Mouse (Mus musculus): Measurements from ENCODE around the gene Map3k20. TPM values are rescaled to one million over a fixed set of nuclear protein-coding genes. Genes with fewer than 3 reads are reported as not detected.

Map3k20 gene
- polyA plus RNA-seq, 1 experiment = 6.9 TPM

GRCm38 (mm10) chr2:72326491-72326890 lies 41.1 kb downstream of the Map3k20 start:
- Histone ChIP-seq H3K4me1 (ENCODE audit: control insufficient read depth, insufficient read depth, low read length) (no peaks in the 10 kb centered on the region), H3K27me3 (ENCODE audit: control insufficient read depth, insufficient read depth, low read length) (no peaks in the 10 kb centered on the region), H3K27ac (ENCODE audit: insufficient read depth, low read length) (no peak overlapping the region), H3K4me3 (replicated peaks; ENCODE audit: insufficient read depth, low read depth, low read length) (no peak overlapping the region)
- no peak for DNase-seq
- 55% methylated on average over 6 of the region's 6 CpGs for WGBS
- TF ChIP-seq POLR2A (IDR thresholded peaks at IDR 0.05; ENCODE audit: borderline replicate concordance, insufficient read depth, low read length) (no peak), CTCF (IDR thresholded peaks at IDR 0.05; ENCODE audit: borderline replicate concordance, insufficient read depth, low read depth, low read length) (no peak)

- 72% methylated on average over 3 of the region's 3 CpGs for WGBS
- Histone ChIP-seq H3K4me3 (replicated peaks; ENCODE audit: insufficient read depth, low read depth, low read length) (no peak overlapping the region), H3K27me3 (ENCODE audit: control insufficient read depth, insufficient read depth, low read length) (no peaks in the 10 kb centered on the region), H3K27ac (ENCODE audit: insufficient read depth, low read length) (no peak overlapping the region), H3K4me1 (ENCODE audit: control insufficient read depth, insufficient read depth, low read length) (no peaks in the 10 kb centered on the region)
- no peak for DNase-seq
- no peak for TF ChIP-seq CTCF (IDR thresholded peaks at IDR 0.05; ENCODE audit: borderline replicate concordance, insufficient read depth, low read depth, low read length)
- TF ChIP-seq POLR2A (IDR thresholded peaks at IDR 0.05; ENCODE audit: borderline replicate concordance, insufficient read depth, low read length) = no peak
Measured at GRCm38 (mm10) chr2:72328435-72328834, 43.0 kb downstream of the Map3k20 start.

- Histone ChIP-seq H3K4me3 (replicated peaks; ENCODE audit: insufficient read depth, low read depth, low read length) (no peak overlapping the region), H3K27me3 (ENCODE audit: control insufficient read depth, insufficient read depth, low read length) (no peaks in the 10 kb centered on the region), H3K27ac (ENCODE audit: insufficient read depth, low read length) (no peak overlapping the region), H3K4me1 (ENCODE audit: control insufficient read depth, insufficient read depth, low read length) (no peaks in the 10 kb centered on the region)
- TF ChIP-seq POLR2A (IDR thresholded peaks at IDR 0.05; ENCODE audit: borderline replicate concordance, insufficient read depth, low read length) = no peak
- TF ChIP-seq CTCF (IDR thresholded peaks at IDR 0.05; ENCODE audit: borderline replicate concordance, insufficient read depth, low read depth, low read length) = no peak
- no peak for DNase-seq
- 83% methylated on average over 12 of the region's 12 CpGs for WGBS
Measured at GRCm38 (mm10) chr2:72330955-72331481, 45.6 kb downstream of the Map3k20 start.

GRCm38 (mm10) chr2:72332067-72332466 lies 46.6 kb downstream of the Map3k20 start:
- Histone ChIP-seq H3K27me3 (ENCODE audit: control insufficient read depth, insufficient read depth, low read length) (no peaks in the 10 kb centered on the region), H3K4me3 (replicated peaks; ENCODE audit: insufficient read depth, low read depth, low read length) (no peak overlapping the region), H3K27ac (ENCODE audit: insufficient read depth, low read length) (no peak overlapping the region), H3K4me1 (ENCODE audit: control insufficient read depth, insufficient read depth, low read length) (no peaks in the 10 kb centered on the region)
- DNase-seq = no peak
- TF ChIP-seq CTCF (IDR thresholded peaks at IDR 0.05; ENCODE audit: borderline replicate concordance, insufficient read depth, low read depth, low read length) = no peak
- no peak for TF ChIP-seq POLR2A (IDR thresholded peaks at IDR 0.05; ENCODE audit: borderline replicate concordance, insufficient read depth, low read length)
- WGBS = 82% methylated on average over 4 of the region's 4 CpGs

- H3K4me1 ChIP-seq (ENCODE audit: control insufficient read depth, insufficient read depth, low read length) = no peaks in the 10 kb centered on the region
- 88% methylated on average over 3 of the region's 3 CpGs for WGBS
- H3K4me3 ChIP-seq (replicated peaks; ENCODE audit: insufficient read depth, low read depth, low read length) = no peak overlapping the region
- no peaks in the 10 kb centered on the region for H3K27me3 ChIP-seq (ENCODE audit: control insufficient read depth, insufficient read depth, low read length)
- DNase-seq = no peak
- TF ChIP-seq CTCF (IDR thresholded peaks at IDR 0.05; ENCODE audit: borderline replicate concordance, insufficient read depth, low read depth, low read length) (no peak), POLR2A (IDR thresholded peaks at IDR 0.05; ENCODE audit: borderline replicate concordance, insufficient read depth, low read length) (no peak)
- H3K27ac ChIP-seq (ENCODE audit: insufficient read depth, low read length) = no peak overlapping the region
Measured at GRCm38 (mm10) chr2:72333210-72333609, 47.8 kb downstream of the Map3k20 start.

GRCm38 (mm10) chr2:72336840-72337239 lies 51.4 kb downstream of the Map3k20 start:
- 92% methylated on average over 3 of the region's 3 CpGs for WGBS
- H3K4me3 ChIP-seq (replicated peaks; ENCODE audit: insufficient read depth, low read depth, low read length) = no peak overlapping the region
- H3K4me1 ChIP-seq (ENCODE audit: control insufficient read depth, insufficient read depth, low read length) = no peaks in the 10 kb centered on the region
- no peak overlapping the region for H3K27ac ChIP-seq (ENCODE audit: insufficient read depth, low read length)
- TF ChIP-seq CTCF (IDR thresholded peaks at IDR 0.05; ENCODE audit: borderline replicate concordance, insufficient read depth, low read depth, low read length) (no peak), POLR2A (IDR thresholded peaks at IDR 0.05; ENCODE audit: borderline replicate concordance, insufficient read depth, low read length) (no peak)
- H3K27me3 ChIP-seq (ENCODE audit: control insufficient read depth, insufficient read depth, low read length) = no peaks in the 10 kb centered on the region
- no peak for DNase-seq

- DNase-seq = no peak
- Histone ChIP-seq H3K27me3 (ENCODE audit: control insufficient read depth, insufficient read depth, low read length) (no peaks in the 10 kb centered on the region), H3K4me1 (ENCODE audit: control insufficient read depth, insufficient read depth, low read length) (no peaks in the 10 kb centered on the region), H3K27ac (ENCODE audit: insufficient read depth, low read length) (no peak overlapping the region), H3K4me3 (replicated peaks; ENCODE audit: insufficient read depth, low read depth, low read length) (no peak overlapping the region)
- TF ChIP-seq CTCF (IDR thresholded peaks at IDR 0.05; ENCODE audit: borderline replicate concordance, insufficient read depth, low read depth, low read length) (no peak), POLR2A (IDR thresholded peaks at IDR 0.05; ENCODE audit: borderline replicate concordance, insufficient read depth, low read length) (no peak)
- 71% methylated on average over 3 of the region's 3 CpGs for WGBS
Measured at GRCm38 (mm10) chr2:72345281-72345680, 59.8 kb downstream of the Map3k20 start.

- Histone ChIP-seq H3K4me3 (replicated peaks; ENCODE audit: insufficient read depth, low read depth, low read length) (no peak overlapping the region), H3K27me3 (ENCODE audit: control insufficient read depth, insufficient read depth, low read length) (no peaks in the 10 kb centered on the region), H3K4me1 (ENCODE audit: control insufficient read depth, insufficient read depth, low read length) (no peaks in the 10 kb centered on the region), H3K27ac (ENCODE audit: insufficient read depth, low read length) (no peak overlapping the region)
- TF ChIP-seq POLR2A (IDR thresholded peaks at IDR 0.05; ENCODE audit: borderline replicate concordance, insufficient read depth, low read length) (no peak), CTCF (IDR thresholded peaks at IDR 0.05; ENCODE audit: borderline replicate concordance, insufficient read depth, low read depth, low read length) (no peak)
- no peak for DNase-seq
- 88% methylated on average over 5 of the region's 5 CpGs for WGBS
Measured at GRCm38 (mm10) chr2:72351329-72351728, 65.9 kb downstream of the Map3k20 start.

All from cerebellum, adult 2 months (tissue).